Mouse (Mus musculus): ENCODE measurements around the gene Arsb.

DNA sequence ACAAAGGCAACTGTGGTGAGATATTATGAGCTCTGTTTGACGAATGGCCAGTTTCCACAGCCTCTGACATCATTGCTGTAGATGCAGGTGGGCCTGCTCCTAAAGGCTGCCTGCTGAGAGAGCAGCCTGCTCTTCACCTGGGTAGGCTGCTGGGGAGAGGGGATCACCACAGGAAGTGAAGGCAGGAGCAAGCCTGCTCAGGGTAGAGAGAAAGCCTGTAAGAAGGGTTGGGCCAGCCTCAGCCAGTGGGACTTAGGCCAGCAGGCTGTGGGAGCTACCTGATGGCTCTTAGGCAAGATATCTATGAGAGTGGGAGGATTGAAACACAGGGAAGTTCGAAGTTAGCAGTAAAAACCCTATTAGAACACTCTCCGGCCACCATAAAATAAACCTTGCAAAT lies 117.5 kb downstream of the Arsb start:
- no peak for TF ChIP-seq CTCF (IDR thresholded peaks at IDR 0.05; ENCODE audit: borderline replicate concordance, insufficient read depth, low read length)
- no peak for TF ChIP-seq POLR2A (IDR thresholded peaks at IDR 0.05; ENCODE audit: low read depth, low read length)
